ENCODE assay signal across 10 mouse cellular contexts in the genomic region with DNA sequence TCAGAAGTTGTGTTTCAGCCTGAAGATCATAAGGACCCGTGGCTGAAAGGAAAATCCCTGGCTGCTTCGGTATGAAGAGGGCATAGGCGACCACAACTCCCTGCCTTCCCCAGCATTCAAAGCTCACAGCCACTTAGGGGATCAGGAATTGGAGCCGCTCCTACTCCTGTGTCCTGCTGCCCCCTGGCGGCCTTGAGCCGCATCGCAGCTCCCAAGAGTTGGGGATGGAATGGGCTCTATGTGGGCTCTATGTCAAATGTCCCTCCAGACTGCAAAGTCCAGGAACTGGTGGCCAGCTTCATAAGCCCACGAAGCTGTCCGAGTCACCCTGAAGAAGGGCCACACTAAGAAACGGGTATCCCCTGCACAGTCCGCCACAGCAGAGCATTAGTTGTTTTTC. TPM values are rescaled to one million over a fixed set of nuclear protein-coding genes. Genes with fewer than 3 reads are reported as not detected.
DNase-seq lines count a peak whose midpoint lies in the region; ATAC-seq and TF ChIP-seq lines count a peak whose summit lies in the region.
"Had no signal": no experiment of that assay in that cellular context is flagged by ENCODE, and none has a peak within 500 bp of the region (broad histone marks: within the 10 kb centered on the region; RNA-seq: fewer than 3 reads in every experiment).

No protein-coding gene starts in this region.

- 6% methylated on average over 11 of the region's 11 CpGs for WGBS in midbrain, postnatal 0 days
- 3% methylated on average over 11 of the region's 11 CpGs for WGBS in spleen, adult 2 months

- no peak for TF ChIP-seq POLR2A in spleen, adult 2 months (IDR thresholded peaks at IDR 0.05; ENCODE audit: low read depth, low read length)

- DNase-seq in 3134 (ENCODE audit: extremely low read depth, insufficient read length, low spot score) (peak; percentile 72), liver (peak; percentile 82)
- peak; percentile 96 for DNase-seq in adrenal gland, postnatal 10 days
- peak; percentile 84 for DNase-seq in embryo, embryonic 11.5 days (ENCODE audit: low read depth, low spot score)
- DNase-seq in heart, adult 18-20 months: peak; percentile 88 to 97
- peak; percentile 76 to 91 for DNase-seq in kidney, adult 8-10 months
- peak; percentile 82 for DNase-seq in midbrain, postnatal 0 days (ENCODE audit: low spot score)
- peak in 1 of 2 experiments; percentile 88 for DNase-seq in spleen, adult 2 months (ENCODE audit: low read depth in 1 of 2, low spot score in 2 of 2)

- ATAC-seq in midbrain, postnatal 0 days (ENCODE audit: low FRiP score): peak; percentile 47; the same call in 1 of the 2 replicates

- H3K4me1 ChIP-seq in midbrain, postnatal 0 days (ENCODE audit: insufficient read depth, low read length): no peaks in the 10 kb centered on the region
- peaks cover 2% of the 10 kb centered on the region; the same call in 1 of the 2 replicates for H3K4me1 ChIP-seq in spleen, adult 2 months (ENCODE audit: control insufficient read depth, insufficient read depth, insufficient read length)

- no peaks in the 10 kb centered on the region for H3K36me3 ChIP-seq in midbrain, postnatal 0 days (ENCODE audit: insufficient read depth, low read length)
- H3K36me3 ChIP-seq in spleen, adult 2 months (ENCODE audit: control insufficient read depth, insufficient read depth, low read length): no peaks in the 10 kb centered on the region

- no peaks in the 10 kb centered on the region; the same call in 1 of the 2 replicates for H3K9me3 ChIP-seq in midbrain, postnatal 0 days (ENCODE audit: low read length)

- H3K27me3 ChIP-seq in midbrain, postnatal 0 days (ENCODE audit: insufficient read depth, low read length): no peaks in the 10 kb centered on the region
- H3K27me3 ChIP-seq in spleen, adult 2 months (ENCODE audit: control insufficient read depth, insufficient read depth, low read length): no peaks in the 10 kb centered on the region

- no peak overlapping the region for H3K4me2 ChIP-seq in midbrain, postnatal 0 days (ENCODE audit: low read depth, low read length, poor library complexity, severe bottlenecking)

- no peak overlapping the region for H3K9ac ChIP-seq in midbrain, postnatal 0 days (replicated peaks; ENCODE audit: low read length, poor library complexity, severe bottlenecking)

- TF ChIP-seq CTCF in midbrain, postnatal 0 days (IDR thresholded peaks at IDR 0.05): peak; percentile 91
- TF ChIP-seq CTCF in spleen, adult 2 months (IDR thresholded peaks at IDR 0.05; ENCODE audit: extremely low read depth, insufficient read depth, insufficient read length, insufficient replicate concordance): peak; percentile 95

- no peak overlapping the region for H3K4me3 ChIP-seq in midbrain, postnatal 0 days (ENCODE audit: low read depth, low read length)
- no peak overlapping the region for H3K4me3 ChIP-seq in spleen, adult 2 months (ENCODE audit: extremely low read depth, insufficient read depth, insufficient read length)
- H3K4me3 ChIP-seq: myocyte had no signal

- no peak overlapping the region for H3K27ac ChIP-seq in midbrain, postnatal 0 days (ENCODE audit: low read depth, low read length)
- no peak overlapping the region for H3K27ac ChIP-seq in spleen, adult 2 months (ENCODE audit: insufficient read depth, low read length)

RNA-seq across cellular contexts. Expression of a gene that starts 12.2 kb away (rescaled TPM):
- 100 to 1,000 TPM; 105 to 116 TPM for total RNA-seq in adrenal gland, postnatal 10 days (2021)
- 100 to 1,000 TPM; 164 to 263 TPM for total RNA-seq in heart, adult 18-20 months (2021)
- total RNA-seq in midbrain, postnatal 0 days (2014; rRNA removed): 75.4 and 78.0 TPM in 2 replicates
- polyA plus RNA-seq in midbrain, postnatal 0 days (2015; fragmentation: Nextera tagmentation; extraction: Ambion mirVana): 130 and 148 TPM in 2 replicates
- 1,148 and 1,488 TPM in 2 replicates for polyA plus RNA-seq in spleen, adult 2 months (2012; rRNA removed)

RNA-seq across cellular contexts. Expression of a gene that starts 33.2 kb away (rescaled TPM):
- total RNA-seq in adrenal gland, postnatal 10 days (2021): 100 to 1,000 TPM; 189 to 235 TPM
- 10 to 100 TPM; 77.3 to 83.1 TPM for total RNA-seq in heart, adult 18-20 months (2021)
- 261 and 288 TPM in 2 replicates for total RNA-seq in midbrain, postnatal 0 days (2014; rRNA removed)
- polyA plus RNA-seq in midbrain, postnatal 0 days (2015; fragmentation: Nextera tagmentation; extraction: Ambion mirVana): 320 and 329 TPM in 2 replicates
- polyA plus RNA-seq in spleen, adult 2 months (2012; rRNA removed): 284 and 323 TPM in 2 replicates

RNA-seq across cellular contexts. Expression of a gene that starts 39.2 kb away (rescaled TPM):
- 10 to 100 TPM; 17.3 to 17.5 TPM for total RNA-seq in adrenal gland, postnatal 10 days (2021)
- total RNA-seq in heart, adult 18-20 months (2021): 1 to 10 TPM; 8.2 to 8.3 TPM
- 17.0 and 18.5 TPM in 2 replicates for total RNA-seq in midbrain, postnatal 0 days (2014; rRNA removed)
- polyA plus RNA-seq in midbrain, postnatal 0 days (2015; fragmentation: Nextera tagmentation; extraction: Ambion mirVana): 11.2 and 12.3 TPM in 2 replicates
- polyA plus RNA-seq in spleen, adult 2 months (2012; rRNA removed): 16.9 and 29.1 TPM in 2 replicates

RNA-seq across cellular contexts. Expression of a gene that starts 41.3 kb away (rescaled TPM):
- total RNA-seq in adrenal gland, postnatal 10 days (2021): 1 to 10 TPM; 5.6 to 9.4 TPM
- 1 to 10 TPM; 2.1 to 2.3 TPM for total RNA-seq in heart, adult 18-20 months (2021)
- total RNA-seq in midbrain, postnatal 0 days (2014; rRNA removed): 109 and 117 TPM in 2 replicates
- 210 and 232 TPM in 2 replicates for polyA plus RNA-seq in midbrain, postnatal 0 days (2015; fragmentation: Nextera tagmentation; extraction: Ambion mirVana)
- 5.0 TPM in 2 replicates for polyA plus RNA-seq in spleen, adult 2 months (2012; rRNA removed)

RNA-seq across cellular contexts. Expression of a gene that starts 45.4 kb away (rescaled TPM):
- total RNA-seq in adrenal gland, postnatal 10 days (2021): 1 to 10 TPM; 1.4 to 1.5 TPM
- total RNA-seq in heart, adult 18-20 months (2021): 1 to 10 TPM; 2.6 to 3.9 TPM
- total RNA-seq in midbrain, postnatal 0 days (2014; rRNA removed): 0.38 and 0.60 TPM in 2 replicates
- 1.4 and 1.5 TPM in 2 replicates for polyA plus RNA-seq in midbrain, postnatal 0 days (2015; fragmentation: Nextera tagmentation; extraction: Ambion mirVana)
- polyA plus RNA-seq in spleen, adult 2 months (2012; rRNA removed): not detected in 2 replicates
- total RNA-seq: ES-E14 had no signal
